Mouse (Mus musculus) ES-E14 (cell line): ENCODE data around the gene Zfhx3.

Experiments
- CHD2 ChIP-seq: IDR thresholded peaks from 2 replicates; pipeline ENCODE4 v1.6.1; 2014; ENCODE audit warnings: mild to moderate bottlenecking, low read depth, low read length, inconsistent platforms
- ZC3H11A ChIP-seq: IDR thresholded peaks from 2 replicates; pipeline ENCODE4 v1.6.1; 2012; ENCODE audit warnings: low read depth, mild to moderate bottlenecking, inconsistent platforms, low read length, borderline replicate concordance
- ZNF384 ChIP-seq: IDR thresholded peaks from 2 replicates; pipeline ENCODE4 v1.6.1; 2012; ENCODE audit warnings: low read depth, low read length, inconsistent platforms

- TF ChIP-seq ZNF384 (no peak), CHD2 (no peak), ZC3H11A (no peak)
Observed at GRCm38 (mm10) chr8:108264593-108265160, 322.2 kb downstream of the Zfhx3 start.
